13 mouse cellular contexts compared by ENCODE assay signal in the genomic region with DNA sequence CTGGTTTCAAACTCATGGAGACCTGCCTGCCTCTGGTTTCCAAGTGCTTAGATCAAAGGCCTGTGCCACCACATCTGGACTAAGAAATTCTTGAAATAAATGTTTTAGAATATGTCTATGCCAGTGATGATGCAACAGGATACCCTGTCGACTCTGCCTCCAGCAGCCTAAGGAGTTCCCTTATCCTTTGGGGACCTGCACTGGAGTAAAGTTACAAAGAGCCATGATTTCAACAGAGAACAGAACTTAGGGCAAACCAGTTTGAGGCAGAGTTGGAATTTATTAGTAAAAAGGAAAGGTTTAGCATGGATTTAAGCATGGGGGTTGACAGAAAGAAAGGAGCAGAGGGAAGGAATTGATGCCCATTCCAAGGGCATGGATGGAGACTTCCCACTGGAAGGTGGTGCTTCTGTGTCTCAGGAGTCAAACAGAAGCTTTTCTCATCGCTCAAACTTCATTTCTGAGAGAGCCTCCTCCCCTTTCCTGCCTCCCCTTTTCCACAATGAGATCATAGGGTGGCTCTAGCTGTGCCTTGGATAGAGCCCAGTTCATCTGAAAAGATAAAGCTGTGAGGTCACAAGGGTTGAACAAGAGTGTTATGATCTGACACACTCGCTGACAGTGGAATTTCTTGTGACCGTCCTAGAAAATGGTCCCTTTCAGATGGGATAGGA.
DNase-seq lines count a peak whose midpoint lies in the region; ATAC-seq lines count a peak whose summit lies in the region.
"Had no signal": no experiment of that assay in that cellular context is flagged by ENCODE, and none has a peak within 500 bp of the region (broad histone marks: within the 10 kb centered on the region; RNA-seq: fewer than 3 reads in every experiment).

No protein-coding gene starts in this region.

- no peaks in the 10 kb centered on the region for H3K9me3 ChIP-seq in hindbrain, embryonic 12.5 days (replicated peaks)
- H3K9me3 ChIP-seq: hindbrain, embryonic 15.5 days had no signal

- no peak overlapping the region for H3K4me3 ChIP-seq in hindbrain, embryonic 12.5 days
- H3K4me3 ChIP-seq: hindbrain, embryonic 15.5 days had no signal

- H3K36me3 ChIP-seq in hindbrain, embryonic 12.5 days: no peaks in the 10 kb centered on the region
- H3K36me3 ChIP-seq: hindbrain, embryonic 15.5 days had no signal

- H3K4me2 ChIP-seq in hindbrain, embryonic 12.5 days (replicated peaks): no peak overlapping the region
- H3K4me2 ChIP-seq: hindbrain, embryonic 15.5 days had no signal

- 76% methylated on average over 4 of the region's 4 CpGs for WGBS in hindbrain, embryonic 12.5 days

- no peak overlapping the region for H3K9ac ChIP-seq in hindbrain, embryonic 12.5 days
- H3K9ac ChIP-seq: hindbrain, embryonic 15.5 days had no signal

- peaks cover 3% of the 10 kb centered on the region; the same call in 1 of the 2 replicates for H3K4me1 ChIP-seq in hindbrain, embryonic 12.5 days
- H3K4me1 ChIP-seq: hindbrain, embryonic 15.5 days had no signal

- DNase-seq in adrenal gland, postnatal 10 days: peak; percentile 32
- DNase-seq in adrenal gland, adult 8-10 months: no peak
- DNase-seq in adipocyte (ENCODE audit: low spot score): peak; percentile 58
- DNase-seq in heart, postnatal 10 days: peak; percentile 62 to 63
- peak; percentile 23 to 54 for DNase-seq in kidney, postnatal 4 days
- no peak for DNase-seq in layer of hippocampus, adult 9-10 months (ENCODE audit: low spot score)
- DNase-seq in left cerebral cortex, postnatal 36 days (ENCODE audit: low spot score in 2 of 2): no peak
- DNase-seq: retina, postnatal 1 day; thymus, postnatal 4 days had no signal

- intact Hi-C loops in heart, postnatal 10 days (cut with DNase I): loop anchor here (5.0 kb wide), 2 partner anchors 137 to 143 kb away; partner anchors contain the start of gene Trim24
- intact Hi-C loops in left cerebral cortex, postnatal 36 days (cut with DNase I): no loop called here

- ATAC-seq in hindbrain, embryonic 12.5 days (ENCODE audit: low FRiP score): no peak
- ATAC-seq: forebrain, embryonic 14.5 days; Patski had no signal

- H3K27me3 ChIP-seq in hindbrain, embryonic 12.5 days: no peaks in the 10 kb centered on the region
- H3K27me3 ChIP-seq: hindbrain, embryonic 15.5 days; Patski had no signal

- no peak overlapping the region for H3K27ac ChIP-seq in hindbrain, embryonic 12.5 days
- H3K27ac ChIP-seq: hindbrain, embryonic 15.5 days had no signal

Comparison
In these comparisons a context has a peak if more than half of its experiments do, and no peak if none do; other contexts are left out.
1. DNase-seq: peak in adrenal gland, postnatal 10 days (single experiment), adipocyte (single experiment), heart, postnatal 10 days (2 of 2) and kidney, postnatal 4 days (2 of 2); none in adrenal gland, adult 8-10 months (single experiment), layer of hippocampus, adult 9-10 months (single experiment) and left cerebral cortex, postnatal 36 days (0 of 2).